Mouse (Mus musculus) forebrain, embryonic 12.5 days (tissue): ENCODE data around the gene Jrkl. TPM values are rescaled to one million over a fixed set of nuclear protein-coding genes. Genes with fewer than 3 reads are reported as not detected.

Experiments used
- ATAC-seq: fragments of 200-750 bp; cut with Nextera tagmentation; 2 replicates; pipeline ENCODE4 v1.8.0; 2017; ENCODE audit warnings: moderate TSS enrichment; ENCODE audit not compliant: low FRiP score
- H3K27ac ChIP-seq: fragments of 300-500 bp; sonication (generic); 2 replicates; pipeline ENCODE4 v1.5.1; 2016; ENCODE audit warnings: mild to moderate bottlenecking
- H3K27me3 ChIP-seq: fragments of 300-500 bp; sonication (generic); 2 replicates; pipeline ENCODE4 v1.6.1; 2016; ENCODE audit warnings: mild to moderate bottlenecking
- H3K36me3 ChIP-seq: fragments of 300-500 bp; sonication (generic); replicated peaks from 2 replicates; pipeline ENCODE4 v1.6.1; 2016; ENCODE audit warnings: mild to moderate bottlenecking
- H3K4me1 ChIP-seq: fragments of 300-500 bp; sonication (generic); 2 replicates; pipeline ENCODE4 v1.6.1; 2016
- H3K4me2 ChIP-seq: fragments of 300-500 bp; sonication (generic); 2 replicates; pipeline ENCODE4 v1.6.1; 2016; ENCODE audit warnings: mild to moderate bottlenecking, moderate library complexity
- H3K4me3 ChIP-seq: fragments of 300-500 bp; sonication (generic); replicated peaks from 2 replicates; pipeline ENCODE4 v1.5.1; 2016; ENCODE audit warnings: mild to moderate bottlenecking
- H3K9ac ChIP-seq: fragments of 300-500 bp; sonication (generic); 2 replicates; pipeline ENCODE4 v1.6.1; 2016; ENCODE audit warnings: mild to moderate bottlenecking
- H3K9me3 ChIP-seq: fragments of 300-500 bp; sonication (generic); 2 replicates; pipeline ENCODE4 v1.6.1; 2016
- WGBS: fragments of 180-500 bp; shearing (Covaris S2); methylation state at CpG from one replicate; pipeline ENCODE4 v1.1.7; 2016; 5-methylcytosine and 5-hydroxymethylcytosine counted together
- polyA plus RNA-seq: library from polyadenylated mRNA; unstranded; fragments of >200 nt; fragmentation: Nextera tagmentation; extraction: Ambion mirVana; gene quantifications from 2 replicates; pipeline ENCODE4 v1.2.1, GENCODE M21; 2016

Gene Jrkl
- 13.7 and 15.4 TPM in 2 replicates for polyA plus RNA-seq

DNA sequence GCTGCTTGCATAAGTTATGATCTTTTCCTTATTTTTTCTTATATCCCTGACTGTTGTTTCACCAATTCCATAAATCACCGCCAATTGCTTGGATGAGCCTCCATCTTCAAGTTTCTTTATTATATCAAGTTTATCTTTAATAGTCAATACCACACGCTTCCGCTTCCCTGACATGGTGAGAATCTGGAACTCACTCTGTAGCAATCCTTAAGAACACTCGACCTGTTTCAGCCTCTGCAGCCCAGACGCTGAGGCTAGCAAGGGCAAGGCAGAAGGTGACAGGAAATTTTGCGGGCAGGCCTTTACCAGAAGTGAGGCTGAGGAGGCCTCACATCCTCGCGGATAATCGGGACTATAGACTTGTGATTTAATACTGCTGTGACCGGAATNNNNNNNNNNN lies at the start of gene Jrkl:
Gene Jrkl (minus strand): TSS at position 349 of the 400 bp plus-strand sequence.
- Histone ChIP-seq H3K4me3 (peak within 1 kb of the TSS; percentile 61), H3K9ac (peak within 1 kb of the TSS; percentile 56), H3K27me3 (no peaks in the 10 kb centered on the region), H3K36me3 (no peaks in the 10 kb centered on the region), H3K9me3 (no peaks in the 10 kb centered on the region; the same call in 1 of the 2 replicates), H3K4me2 (peak within 1 kb of the TSS; percentile 64), H3K4me1 (peaks cover 22% of the 10 kb centered on the region), H3K27ac (0 out of 2 replicates have a peak within 1 kb of the TSS, but pooled peaks have one; percentile 73)
- WGBS = 6% methylated on average over 10 of the region's 10 CpGs
- ATAC-seq = no peak

- H3K9me3 ChIP-seq = no peaks in the 10 kb centered on the region
- no peak for ATAC-seq
- no peak overlapping the region for H3K27ac ChIP-seq
- 70% methylated on average over 2 of the region's 2 CpGs for WGBS
- no peaks in the 10 kb centered on the region for H3K27me3 ChIP-seq
- no peaks in the 10 kb centered on the region for H3K36me3 ChIP-seq
- no peaks in the 10 kb centered on the region for H3K4me1 ChIP-seq
- no peak overlapping the region for H3K9ac ChIP-seq
- no peak overlapping the region for H3K4me2 ChIP-seq
- no peak overlapping the region for H3K4me3 ChIP-seq
Observed at GRCm38 (mm10) chr9:13287482-13287881, 41.9 kb upstream of the Jrkl start.

- H3K27me3 ChIP-seq = no peaks in the 10 kb centered on the region
- no peaks in the 10 kb centered on the region for H3K4me1 ChIP-seq
- ATAC-seq = no peak
- 93% methylated on average over 1 of the region's 1 CpGs for WGBS
- no peak overlapping the region for H3K4me2 ChIP-seq
- no peak overlapping the region for H3K9ac ChIP-seq
- no peak overlapping the region for H3K4me3 ChIP-seq
- H3K36me3 ChIP-seq = no peaks in the 10 kb centered on the region
- H3K9me3 ChIP-seq = no peaks in the 10 kb centered on the region
- no peak overlapping the region for H3K27ac ChIP-seq
Observed at GRCm38 (mm10) chr9:13273219-13273618, 27.6 kb upstream of the Jrkl start.

- Histone ChIP-seq H3K4me2 (no peak overlapping the region), H3K4me1 (no peaks in the 10 kb centered on the region), H3K9me3 (no peaks in the 10 kb centered on the region), H3K4me3 (no peak overlapping the region), H3K27me3 (no peaks in the 10 kb centered on the region), H3K27ac (no peak overlapping the region), H3K9ac (no peak overlapping the region), H3K36me3 (no peaks in the 10 kb centered on the region)
- ATAC-seq = no peak
- 85% methylated on average over 3 of the region's 3 CpGs for WGBS
Observed at GRCm38 (mm10) chr9:13260980-13261379, 15.4 kb upstream of the Jrkl start.

DNA sequence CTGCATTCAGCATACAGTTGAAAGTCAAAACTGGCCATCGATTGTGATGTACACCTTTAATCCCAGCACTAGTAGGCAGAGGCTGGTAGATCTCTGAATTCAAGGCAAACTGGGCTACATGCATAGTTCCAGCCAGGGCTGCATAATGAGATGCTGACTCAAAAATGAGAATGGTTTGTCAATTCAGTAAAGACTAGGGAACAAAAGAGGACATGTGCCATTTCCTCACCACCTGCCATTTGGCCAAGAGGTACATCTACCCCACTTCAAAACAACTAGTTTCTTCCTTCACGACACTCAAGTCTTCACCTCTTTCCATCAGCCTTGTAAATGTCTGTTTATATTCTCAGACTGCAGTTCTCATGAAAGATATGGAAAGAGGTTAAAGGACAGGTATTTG lies 12.5 kb upstream of the Jrkl start:
- Histone ChIP-seq H3K27ac (no peak overlapping the region), H3K4me3 (no peak overlapping the region), H3K9me3 (no peaks in the 10 kb centered on the region), H3K27me3 (no peaks in the 10 kb centered on the region), H3K36me3 (no peaks in the 10 kb centered on the region), H3K4me2 (no peak overlapping the region), H3K4me1 (no peaks in the 10 kb centered on the region), H3K9ac (no peak overlapping the region)
- WGBS = 94% methylated on average over 2 of the region's 2 CpGs
- ATAC-seq = no peak

DNA sequence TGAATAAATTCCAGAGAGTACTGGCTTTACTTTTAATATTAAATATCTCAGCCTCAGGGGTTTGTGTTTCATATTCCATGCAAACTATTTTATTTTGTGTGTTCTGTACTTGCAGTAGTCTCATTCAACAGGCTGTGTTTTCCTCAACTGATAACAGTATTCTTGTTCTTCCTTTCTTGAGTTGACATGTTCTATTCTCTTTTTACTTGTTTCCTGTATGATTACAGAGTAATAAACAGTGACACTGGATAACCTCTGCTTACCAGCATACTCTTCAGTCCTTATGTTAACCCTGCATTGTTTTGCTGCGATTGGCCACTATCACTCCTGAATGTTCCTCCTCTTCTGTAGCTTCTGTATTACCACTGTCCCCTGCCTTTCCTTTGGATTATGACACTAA lies 11.1 kb upstream of the Jrkl start:
- no peak overlapping the region for H3K27ac ChIP-seq
- no peak for ATAC-seq
- H3K27me3 ChIP-seq = no peaks in the 10 kb centered on the region
- no peak overlapping the region for H3K4me2 ChIP-seq
- no peaks in the 10 kb centered on the region for H3K4me1 ChIP-seq
- no peaks in the 10 kb centered on the region for H3K9me3 ChIP-seq
- no peak overlapping the region for H3K4me3 ChIP-seq
- 91% methylated on average over 1 of the region's 1 CpGs for WGBS
- no peak overlapping the region for H3K9ac ChIP-seq
- no peaks in the 10 kb centered on the region for H3K36me3 ChIP-seq

- no peak overlapping the region for H3K27ac ChIP-seq
- no peaks in the 10 kb centered on the region for H3K27me3 ChIP-seq
- H3K9me3 ChIP-seq = no peaks in the 10 kb centered on the region
- H3K4me2 ChIP-seq = no peak overlapping the region
- ATAC-seq = no peak
- H3K36me3 ChIP-seq = no peaks in the 10 kb centered on the region
- no peak overlapping the region for H3K9ac ChIP-seq
- peaks cover 6% of the 10 kb centered on the region for H3K4me1 ChIP-seq
- H3K4me3 ChIP-seq = no peak overlapping the region
- WGBS = 89% methylated on average over 2 of the region's 2 CpGs
Observed at GRCm38 (mm10) chr9:13251251-13251650, 5.6 kb upstream of the Jrkl start.

GRCm38 (mm10) chr9:13248104-13248503 lies 2.5 kb upstream of the Jrkl start:
- WGBS = 93% methylated on average over 4 of the region's 4 CpGs
- no peak overlapping the region for H3K27ac ChIP-seq
- H3K4me2 ChIP-seq = no peak overlapping the region
- no peak for ATAC-seq
- H3K9ac ChIP-seq = no peak overlapping the region
- H3K27me3 ChIP-seq = no peaks in the 10 kb centered on the region
- peaks cover 22% of the 10 kb centered on the region for H3K4me1 ChIP-seq
- H3K4me3 ChIP-seq = no peak overlapping the region
- no peaks in the 10 kb centered on the region for H3K9me3 ChIP-seq
- no peaks in the 10 kb centered on the region for H3K36me3 ChIP-seq

- H3K4me3 ChIP-seq = peak within 1 kb of the TSS; percentile 61
- no peaks in the 10 kb centered on the region for H3K27me3 ChIP-seq
- H3K4me1 ChIP-seq = peaks cover 22% of the 10 kb centered on the region
- H3K9me3 ChIP-seq = no peaks in the 10 kb centered on the region
- H3K27ac ChIP-seq = peak within 1 kb of the TSS; percentile 74
- 3% methylated on average over 28 of the region's 39 CpGs for WGBS
- peak within 1 kb of the TSS; percentile 68 for H3K9ac ChIP-seq
- ATAC-seq = peak; percentile 98
- no peaks in the 10 kb centered on the region for H3K36me3 ChIP-seq
- H3K4me2 ChIP-seq = peak within 1 kb of the TSS; percentile 81
Observed at GRCm38 (mm10) chr9:13246815-13247638, 1.4 kb upstream of the Jrkl start, which contains the start of gene Ccdc82. TSS of gene Ccdc82 (plus strand) at chr9:13246955.

DNA sequence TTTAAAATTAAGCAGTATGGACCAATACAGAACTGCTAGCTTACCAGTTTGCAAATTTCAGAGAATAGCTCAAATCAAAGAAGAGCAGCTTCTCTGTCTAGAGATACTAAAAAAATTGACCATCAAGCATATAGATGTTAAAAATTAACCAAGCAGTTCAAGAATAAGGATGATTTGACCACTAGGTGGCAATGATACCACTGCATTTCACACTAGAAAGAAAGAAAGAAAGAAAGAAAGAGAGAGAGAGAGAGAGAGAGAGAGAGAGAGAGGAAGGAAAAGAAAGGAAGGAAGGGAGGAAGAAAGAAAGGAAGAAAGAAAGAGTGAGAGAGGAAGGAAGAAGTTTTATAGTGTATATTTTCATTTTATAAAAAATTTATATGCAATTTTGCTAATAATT lies 3.3 kb downstream of the Jrkl start:
- H3K27ac ChIP-seq = no peak overlapping the region
- no peak overlapping the region for H3K4me2 ChIP-seq
- no peak for ATAC-seq
- H3K9ac ChIP-seq = no peak overlapping the region
- H3K9me3 ChIP-seq = no peaks in the 10 kb centered on the region; the same call in 1 of the 2 replicates
- peaks cover 17% of the 10 kb centered on the region for H3K4me1 ChIP-seq
- no peaks in the 10 kb centered on the region for H3K27me3 ChIP-seq
- no peak overlapping the region for H3K4me3 ChIP-seq
- no peaks in the 10 kb centered on the region for H3K36me3 ChIP-seq

- Histone ChIP-seq H3K9me3 (no peaks in the 10 kb centered on the region), H3K9ac (no peak overlapping the region), H3K4me2 (no peak overlapping the region), H3K4me1 (no peaks in the 10 kb centered on the region), H3K36me3 (no peaks in the 10 kb centered on the region), H3K4me3 (no peak overlapping the region), H3K27ac (no peak overlapping the region), H3K27me3 (no peaks in the 10 kb centered on the region)
- 11% methylated on average over 5 of the region's 5 CpGs for WGBS
- peak; percentile 74; the same call in 1 of the 2 replicates for ATAC-seq
Observed at GRCm38 (mm10) chr9:13231545-13232216, 13.9 kb downstream of the Jrkl start.

DNA sequence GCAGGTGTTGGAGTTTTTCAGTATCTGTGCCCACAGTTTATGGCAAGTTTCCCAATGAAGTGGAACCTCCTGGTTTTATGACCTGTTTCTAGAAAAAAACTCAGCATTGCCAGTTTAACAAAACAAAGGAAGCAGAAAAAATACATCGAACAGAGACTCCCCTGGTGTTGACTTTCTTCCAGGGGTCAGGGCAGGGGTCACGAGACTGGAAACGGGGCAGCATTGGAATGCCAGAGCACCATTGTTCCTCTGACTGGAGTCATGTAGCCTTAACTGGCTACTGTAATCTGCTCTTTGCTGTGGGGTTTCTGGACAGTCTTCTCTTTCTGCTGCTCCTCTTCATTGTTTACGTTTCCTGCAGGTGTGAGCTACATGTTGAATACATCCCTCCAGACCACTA lies 15.1 kb downstream of the Jrkl start:
- Histone ChIP-seq H3K27me3 (no peaks in the 10 kb centered on the region), H3K9ac (no peak overlapping the region), H3K4me2 (no peak overlapping the region), H3K4me1 (no peaks in the 10 kb centered on the region), H3K4me3 (no peak overlapping the region), H3K27ac (no peak overlapping the region), H3K36me3 (no peaks in the 10 kb centered on the region), H3K9me3 (no peaks in the 10 kb centered on the region)
- WGBS = 16% methylated on average over 4 of the region's 4 CpGs
- no peak for ATAC-seq
